Mouse (Mus musculus): ENCODE measurements around the gene 4931406P16Rik.
"Not testable (repeated sequence)": the region's sequence is repeated elsewhere in the genome, so short reads cannot be mapped to it uniquely, and the experiment has no call there.

The 4931406P16Rik gene

GRCm38 (mm10) chr7:34313443-34313875 is at the start of gene 4931406P16Rik:
4931406P16Rik (minus strand) TSS chr7:34313551.
- peak; percentile 88 for DNase-seq

DNA sequence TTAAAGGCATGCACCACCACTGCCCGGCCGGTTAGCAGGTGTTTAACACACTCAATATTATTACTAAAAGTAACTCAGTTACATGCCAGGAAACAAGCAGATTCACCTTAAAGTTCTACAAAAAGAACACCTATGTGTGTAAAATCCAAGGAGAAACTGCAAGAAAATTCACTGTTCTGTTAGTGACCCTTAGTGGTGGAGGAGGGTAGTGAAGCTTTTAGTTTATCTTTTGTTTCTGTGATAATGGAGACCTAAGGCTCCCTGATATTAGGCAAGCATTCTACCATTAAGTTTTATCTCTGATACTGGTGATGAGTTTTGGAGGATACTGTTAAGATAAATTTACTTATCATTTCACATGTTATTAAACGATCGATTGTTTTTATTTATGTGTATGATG is 42.3 kb upstream of the 4931406P16Rik start:
- DNase-seq: no peak

- DNase-seq: no peak
Measured at GRCm38 (mm10) chr7:34351997-34352396, 38.6 kb upstream of the 4931406P16Rik start.

- DNase-seq: no peak
Measured at GRCm38 (mm10) chr7:34350166-34350565, 36.8 kb upstream of the 4931406P16Rik start.

DNA sequence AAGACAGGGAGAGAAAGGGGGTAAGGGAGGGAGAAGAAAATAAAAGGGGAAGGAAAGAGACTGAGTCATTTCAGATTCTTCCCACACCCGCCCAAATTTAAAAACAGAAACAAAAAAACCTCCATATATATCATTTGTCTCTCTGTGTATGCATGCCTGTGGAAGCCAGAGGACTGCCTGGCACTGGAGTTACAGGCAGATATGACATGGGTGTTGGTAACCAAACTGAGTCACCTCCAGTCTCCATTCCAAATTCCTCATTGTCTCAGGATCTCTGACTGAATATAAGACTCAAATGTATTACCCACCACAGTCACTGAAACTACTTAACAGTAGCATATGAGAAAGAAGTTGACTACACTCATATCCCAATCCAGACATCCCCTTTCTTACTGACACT is 34.7 kb upstream of the 4931406P16Rik start:
- no peak for DNase-seq

DNA sequence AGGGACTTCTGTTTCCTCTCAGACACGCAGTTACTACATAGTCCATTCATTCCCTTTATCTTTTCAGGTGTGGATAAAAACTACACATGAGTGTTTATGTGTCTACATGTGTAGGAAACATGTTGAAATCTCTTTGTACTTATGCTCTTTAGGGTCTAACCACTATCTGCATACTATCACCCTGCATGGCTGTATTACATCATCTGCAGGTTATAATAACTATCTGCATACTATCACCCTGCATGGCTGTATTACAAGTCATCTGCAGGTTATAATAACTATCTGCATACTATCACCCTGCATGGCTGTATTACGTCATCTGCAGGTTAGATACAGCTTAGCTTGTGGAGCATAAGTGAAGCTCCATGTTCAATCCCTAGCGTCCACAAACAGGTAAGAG is 33.7 kb upstream of the 4931406P16Rik start:
- no peak for DNase-seq

GRCm38 (mm10) chr7:34346505-34346904 is 33.2 kb upstream of the 4931406P16Rik start:
- DNase-seq: no peak

DNA sequence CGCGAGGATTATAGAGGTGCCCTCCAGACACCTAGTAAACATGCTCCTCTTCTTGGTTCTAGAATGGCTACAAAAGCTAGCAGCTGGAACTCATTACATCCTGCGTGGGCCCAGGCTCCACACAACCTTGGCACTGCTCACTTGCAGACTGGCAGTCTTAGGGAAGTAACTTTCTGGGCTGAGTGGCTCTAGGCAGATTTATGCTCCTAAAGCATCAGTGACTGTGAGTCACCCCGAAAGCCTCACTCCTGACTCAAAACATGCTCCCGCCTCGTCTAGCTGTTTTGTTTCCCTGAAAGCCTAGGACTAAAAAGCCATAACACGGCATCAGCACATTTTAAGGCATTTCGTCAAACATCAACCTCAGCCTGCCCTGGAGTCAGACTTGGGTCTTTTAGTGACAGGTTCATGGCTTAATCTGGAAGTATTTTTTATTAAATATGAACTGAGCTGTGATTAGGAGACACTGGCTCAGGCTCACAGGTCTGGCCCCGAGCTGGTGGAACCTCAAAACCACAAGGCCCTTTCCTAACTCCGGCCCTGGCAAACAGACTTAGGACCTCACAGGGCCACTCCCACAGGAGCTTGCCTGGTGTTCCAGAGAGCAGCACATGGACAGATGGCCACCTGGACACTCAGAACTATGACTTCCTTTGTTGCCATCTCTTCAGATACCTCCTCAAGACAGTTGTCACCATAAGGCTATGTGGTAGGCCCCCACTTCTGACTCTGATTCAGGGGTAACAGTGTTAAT is 28.9 kb upstream of the 4931406P16Rik start:
- no peak for DNase-seq

DNA sequence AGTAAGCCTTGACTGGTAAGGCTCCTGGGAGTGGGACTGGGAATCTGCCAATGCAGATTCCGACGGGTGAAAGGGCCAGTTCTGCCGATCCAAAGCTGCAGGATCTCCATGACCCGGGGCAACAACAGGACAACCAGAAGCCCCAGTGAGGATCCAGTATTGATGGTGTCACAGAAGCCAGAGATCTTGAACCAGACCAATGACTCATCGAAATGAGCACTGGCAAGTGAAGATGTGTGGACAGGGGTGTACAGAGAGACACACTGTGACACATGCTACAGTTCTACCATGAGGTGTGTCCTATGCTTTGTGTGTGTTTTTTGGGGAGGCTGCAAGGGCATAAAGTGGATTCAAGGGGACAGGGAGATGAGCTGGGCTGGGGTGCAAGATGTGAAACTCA is 27.5 kb upstream of the 4931406P16Rik start:
- no peak for DNase-seq

DNA sequence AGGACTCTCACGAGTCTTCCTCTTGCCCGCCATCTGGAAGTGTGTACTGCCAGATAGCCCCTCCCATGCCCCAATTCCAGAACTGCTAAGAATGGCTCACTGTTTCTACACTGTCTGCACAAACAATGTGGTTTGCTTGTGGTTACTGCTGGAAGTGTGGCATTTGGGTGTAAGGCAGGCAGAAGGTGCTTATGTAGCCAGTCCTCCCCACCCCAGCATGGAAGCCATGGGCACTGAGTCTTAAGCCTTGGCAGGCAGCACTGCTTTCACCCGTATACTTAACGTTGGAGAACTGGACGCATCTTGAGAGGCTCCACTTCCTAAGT is 25.8 kb upstream of the 4931406P16Rik start:
- no peak for DNase-seq

- DNase-seq: no peak
Measured at GRCm38 (mm10) chr7:34338445-34339163, 25.3 kb upstream of the 4931406P16Rik start.

- no peak for DNase-seq
Measured at GRCm38 (mm10) chr7:34337268-34337667, 23.9 kb upstream of the 4931406P16Rik start.

DNA sequence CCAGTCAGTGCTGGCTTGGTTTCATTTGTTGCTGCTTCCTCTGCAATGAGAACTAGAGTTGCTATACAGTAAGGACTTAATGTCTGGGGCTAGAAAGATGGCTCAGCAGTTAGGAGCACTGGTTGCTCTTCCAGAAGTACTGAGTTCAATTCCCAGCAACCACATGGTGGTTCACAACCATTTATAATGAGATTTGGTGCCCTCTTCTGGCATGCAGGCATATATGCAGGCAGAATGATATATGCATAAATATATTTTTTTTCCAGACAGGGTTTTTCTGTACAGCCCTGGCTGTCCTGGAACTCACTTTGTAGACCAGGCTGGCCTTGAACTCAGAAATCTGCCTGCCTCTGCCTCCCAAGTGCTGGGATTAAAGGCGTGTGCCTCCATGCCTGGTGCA is 23.2 kb upstream of the 4931406P16Rik start:
- not testable (repeated sequence) for DNase-seq

DNA sequence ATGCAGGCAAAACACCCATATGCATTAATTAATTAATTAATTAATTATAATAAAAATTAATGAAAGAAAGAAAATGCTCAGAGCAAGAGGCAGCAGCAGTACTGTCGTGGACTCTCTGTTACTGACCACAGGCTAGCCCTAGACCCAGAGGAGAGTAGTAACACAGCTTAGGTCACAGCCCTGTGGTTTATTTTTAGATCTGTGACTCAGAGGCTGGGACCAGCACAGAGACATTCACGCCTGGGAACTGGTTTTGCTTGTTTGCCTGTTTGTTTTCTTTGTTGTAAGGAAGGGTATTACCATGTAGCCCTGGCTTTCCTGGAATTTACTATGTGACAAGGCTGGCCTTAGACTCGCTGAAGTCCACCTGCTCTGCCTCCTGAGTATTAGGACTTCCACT is 14.1 kb upstream of the 4931406P16Rik start:
- no peak for DNase-seq

DNA sequence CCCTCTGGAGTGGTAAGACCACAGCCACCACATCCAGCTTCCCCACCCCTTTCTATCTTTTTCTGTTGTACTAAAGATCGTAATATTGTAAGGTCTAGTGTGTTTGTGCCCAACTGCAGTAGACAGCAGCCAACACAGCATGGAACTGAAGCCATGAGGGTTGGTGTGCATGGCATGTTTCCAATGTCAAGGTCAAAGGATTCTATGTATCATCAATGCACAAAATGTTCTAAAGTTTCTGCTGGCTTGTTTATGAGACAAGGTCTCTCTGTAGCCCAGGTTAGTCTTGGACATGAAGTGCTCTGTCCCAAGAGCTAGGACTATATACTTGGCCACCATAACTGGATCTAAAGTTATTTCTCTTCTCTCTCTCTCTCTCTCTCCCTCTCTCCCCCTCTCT is 11.5 kb upstream of the 4931406P16Rik start:
- no peak for DNase-seq

- DNase-seq: no peak
Measured at GRCm38 (mm10) chr7:34324005-34324404, 10.7 kb upstream of the 4931406P16Rik start.

GRCm38 (mm10) chr7:34323351-34323750 is 10.0 kb upstream of the 4931406P16Rik start:
- DNase-seq: no peak

DNA sequence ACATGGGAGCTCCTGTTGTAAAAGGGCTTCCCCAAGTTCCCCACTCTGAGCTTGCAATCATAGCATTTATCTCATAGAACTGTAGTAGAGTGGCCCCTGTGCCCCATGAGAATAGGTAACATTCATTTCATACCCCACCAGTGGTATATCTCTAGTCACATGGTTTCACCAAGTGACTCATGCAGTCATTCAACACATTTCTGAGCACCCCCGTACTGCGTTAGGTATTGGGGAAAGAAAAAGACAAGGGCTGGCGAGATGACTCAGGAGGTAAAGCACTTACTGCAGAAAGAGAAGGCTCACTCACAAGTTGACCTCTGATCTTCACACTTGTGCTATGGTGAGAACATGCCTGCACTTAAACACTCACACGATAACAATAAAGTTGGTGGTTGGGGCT is 8.6 kb upstream of the 4931406P16Rik start:
- DNase-seq: no peak

DNA sequence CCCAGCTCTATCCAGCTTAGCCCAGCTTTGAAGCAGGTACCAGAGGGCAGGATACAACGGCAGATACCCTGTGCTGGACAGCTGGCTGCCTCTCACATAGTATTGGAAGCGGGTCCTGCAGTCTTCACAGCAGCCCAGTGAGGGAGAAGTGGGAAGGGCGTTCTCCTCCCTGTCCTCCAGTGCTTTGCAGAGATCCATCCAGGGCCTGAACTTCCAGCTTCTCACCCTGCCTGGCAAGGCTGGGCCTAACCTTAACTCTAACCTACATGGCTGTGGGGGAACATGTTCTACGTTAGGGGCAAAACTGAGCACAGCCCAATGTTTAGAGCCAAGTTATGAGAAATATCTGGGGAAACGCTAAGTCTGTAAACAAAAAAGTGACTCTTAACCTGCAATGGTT is 7.8 kb upstream of the 4931406P16Rik start:
- no peak for DNase-seq

DNA sequence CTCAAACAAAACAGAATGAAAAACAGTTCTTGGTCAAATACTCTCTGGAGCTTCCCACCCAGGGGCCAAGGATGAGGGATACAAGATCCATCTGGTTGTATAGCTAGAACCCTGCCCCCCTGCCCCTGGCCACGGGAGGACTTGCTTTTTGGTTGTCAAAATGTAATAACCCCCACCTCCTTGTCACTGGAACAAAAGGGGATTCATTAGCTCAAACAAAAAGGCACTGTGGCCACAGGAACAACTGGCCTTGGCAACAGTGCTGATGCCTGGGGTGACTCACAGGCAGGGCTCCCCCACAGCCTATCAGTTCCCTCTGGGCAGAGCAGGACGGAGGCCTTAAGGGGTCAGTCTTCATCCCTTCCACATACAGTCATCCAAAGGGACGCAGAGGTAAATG is 6.6 kb upstream of the 4931406P16Rik start:
- peak; percentile 57 for DNase-seq

GRCm38 (mm10) chr7:34319123-34319522 is 5.8 kb upstream of the 4931406P16Rik start:
- DNase-seq: no peak

GRCm38 (mm10) chr7:34317901-34318476 is 4.6 kb upstream of the 4931406P16Rik start:
- DNase-seq: no peak

- DNase-seq: no peak
Measured at GRCm38 (mm10) chr7:34312786-34313442, 437 bp downstream of the 4931406P16Rik start.

All from cerebellum, adult 9-11 months (tissue).